Mouse (Mus musculus): ENCODE measurements around the gene Iqsec1.

Gene Iqsec1

GRCm38 (mm10) chr6:90725526-90725925 is 263.0 kb downstream of the Iqsec1 start:
- no peak for DNase-seq (ENCODE audit: low spot score)

- DNase-seq (ENCODE audit: low spot score), result no peak
Observed at GRCm38 (mm10) chr6:90722993-90723392, 265.5 kb downstream of the Iqsec1 start.

GRCm38 (mm10) chr6:90720996-90721746 is 267.3 kb downstream of the Iqsec1 start:
- peak; percentile 33 for DNase-seq (ENCODE audit: low spot score)

GRCm38 (mm10) chr6:90720201-90720600 is 268.3 kb downstream of the Iqsec1 start:
- DNase-seq (ENCODE audit: low spot score), result no peak

- no peak for DNase-seq (ENCODE audit: low spot score)
Observed at GRCm38 (mm10) chr6:90719402-90719801, 269.1 kb downstream of the Iqsec1 start.

- no peak for DNase-seq (ENCODE audit: low spot score)
Observed at GRCm38 (mm10) chr6:90718477-90718876, 270.0 kb downstream of the Iqsec1 start.

GRCm38 (mm10) chr6:90717711-90718110 is 270.8 kb downstream of the Iqsec1 start:
- DNase-seq (ENCODE audit: low spot score), result peak; percentile 39

GRCm38 (mm10) chr6:90716853-90717252 is 271.6 kb downstream of the Iqsec1 start:
- no peak for DNase-seq (ENCODE audit: low spot score)

GRCm38 (mm10) chr6:90716066-90716704 is 272.3 kb downstream of the Iqsec1 start:
- peak; percentile 80 for DNase-seq (ENCODE audit: low spot score)

- no peak for DNase-seq (ENCODE audit: low spot score)
Observed at GRCm38 (mm10) chr6:90715245-90715905, 273.1 kb downstream of the Iqsec1 start.

GRCm38 (mm10) chr6:90713650-90714049 is 274.8 kb downstream of the Iqsec1 start:
- DNase-seq (ENCODE audit: low spot score), result no peak

- no peak for DNase-seq (ENCODE audit: low spot score)
Observed at GRCm38 (mm10) chr6:90712486-90713480, 275.7 kb downstream of the Iqsec1 start.

- DNase-seq (ENCODE audit: low spot score), result no peak
Observed at GRCm38 (mm10) chr6:90712063-90712462, 276.4 kb downstream of the Iqsec1 start.

- DNase-seq (ENCODE audit: low spot score), result no peak
Observed at GRCm38 (mm10) chr6:90711476-90712035, 276.9 kb downstream of the Iqsec1 start.

- no peak for DNase-seq (ENCODE audit: low spot score)
Observed at GRCm38 (mm10) chr6:90710778-90711177, 277.7 kb downstream of the Iqsec1 start.

GRCm38 (mm10) chr6:90709929-90710777 is 278.3 kb downstream of the Iqsec1 start:
- no peak for DNase-seq (ENCODE audit: low spot score)

GRCm38 (mm10) chr6:90708061-90708618 is 280.3 kb downstream of the Iqsec1 start:
- DNase-seq (ENCODE audit: low spot score), result no peak

GRCm38 (mm10) chr6:90707143-90707542 is 281.3 kb downstream of the Iqsec1 start:
- DNase-seq (ENCODE audit: low spot score), result no peak

GRCm38 (mm10) chr6:90706490-90706889 is 282.0 kb downstream of the Iqsec1 start:
- no peak for DNase-seq (ENCODE audit: low spot score)

GRCm38 (mm10) chr6:90705738-90706137 is 282.7 kb downstream of the Iqsec1 start:
- no peak for DNase-seq (ENCODE audit: low spot score)
